Comparison of ENCODE assay signal across 13 mouse cellular contexts in genomic region chr4:47161103-47161755, GRCm38 (mm10). TPM values are rescaled to one million over a fixed set of nuclear protein-coding genes. Genes with fewer than 3 reads are reported as not detected.
DNase-seq lines count a peak whose midpoint lies in the region; ATAC-seq and TF ChIP-seq lines count a peak whose summit lies in the region.
"Had no signal": no experiment of that assay in that cellular context is flagged by ENCODE, and none has a peak within 500 bp of the region (broad histone marks: within the 10 kb centered on the region; RNA-seq: fewer than 3 reads in every experiment).

No protein-coding gene starts in this region.

- H3K4me3 ChIP-seq in midbrain, embryonic 10.5 days = no peak overlapping the region
- H3K4me3 ChIP-seq in midbrain, postnatal 0 days (ENCODE audit: low read depth, low read length) = no peak overlapping the region
- H3K4me3 ChIP-seq in midbrain, embryonic 11.5 days (ENCODE audit: low read depth, low read length) = no peak overlapping the region
- H3K4me3 ChIP-seq: forebrain, embryonic 10.5 days; hindbrain, embryonic 15.5 days had no signal

- no peak overlapping the region for H3K4me2 ChIP-seq in midbrain, postnatal 0 days (ENCODE audit: low read depth, low read length, poor library complexity, severe bottlenecking)
- no peak overlapping the region for H3K4me2 ChIP-seq in midbrain, embryonic 11.5 days
- H3K4me2 ChIP-seq: hindbrain, embryonic 15.5 days had no signal

- H3K27me3 ChIP-seq in midbrain, embryonic 10.5 days (ENCODE audit: low read depth, poor library complexity, severe bottlenecking) = no peaks in the 10 kb centered on the region
- H3K27me3 ChIP-seq in midbrain, postnatal 0 days (ENCODE audit: insufficient read depth, low read length) = no peaks in the 10 kb centered on the region
- H3K27me3 ChIP-seq in midbrain, embryonic 11.5 days (ENCODE audit: control insufficient read depth, insufficient read depth, low read length) = no peaks in the 10 kb centered on the region
- H3K27me3 ChIP-seq: hindbrain, embryonic 15.5 days had no signal

- WGBS in midbrain, embryonic 10.5 days = 15% methylated on average over 4 of the region's 4 CpGs
- WGBS in midbrain, postnatal 0 days = 8% methylated on average over 3 of the region's 4 CpGs
- WGBS in midbrain, embryonic 11.5 days = 13% methylated on average over 3 of the region's 4 CpGs

- intact Hi-C loops in gastrocnemius, postnatal 36 days (cut with DNase I) = no loop called here

- no peaks in the 10 kb centered on the region for H3K36me3 ChIP-seq in midbrain, embryonic 10.5 days
- H3K36me3 ChIP-seq in midbrain, postnatal 0 days (ENCODE audit: insufficient read depth, low read length) = no peaks in the 10 kb centered on the region
- no peaks in the 10 kb centered on the region for H3K36me3 ChIP-seq in midbrain, embryonic 11.5 days (ENCODE audit: control insufficient read depth, insufficient read depth, low read length)
- H3K36me3 ChIP-seq: forebrain, embryonic 10.5 days; G1E; hindbrain, embryonic 15.5 days had no signal

- peak; percentile 55 for DNase-seq in embryo, embryonic 10 days (ENCODE audit: low spot score)
- DNase-seq in embryo, embryonic 9.5 days (ENCODE audit: extremely low spot score) = no peak
- peak; percentile 36 for DNase-seq in midbrain, embryonic 10.5 days (ENCODE audit: low spot score)
- no peak for DNase-seq in midbrain, postnatal 0 days (ENCODE audit: low spot score)
- peak; percentile 89 for DNase-seq in midbrain, embryonic 11.5 days (ENCODE audit: low spot score, missing footprints)
- DNase-seq in cerebellum, adult 18-20 months = no peak
- no peak for DNase-seq in gastrocnemius, postnatal 36 days
- DNase-seq in layer of hippocampus, adult 18-20 months (ENCODE audit: low spot score in 2 of 2) = no peak
- DNase-seq: cerebellum, postnatal 36 days; thymus, postnatal 4 days had no signal

- no peak for TF ChIP-seq CTCF in midbrain, postnatal 0 days (IDR thresholded peaks at IDR 0.05)

- H3K9ac ChIP-seq in midbrain, postnatal 0 days (replicated peaks; ENCODE audit: low read length, poor library complexity, severe bottlenecking) = no peak overlapping the region
- no peak overlapping the region for H3K9ac ChIP-seq in midbrain, embryonic 11.5 days (ENCODE audit: low read length)
- H3K9ac ChIP-seq: hindbrain, embryonic 15.5 days had no signal

- peaks cover 17% of the 10 kb centered on the region for H3K4me1 ChIP-seq in midbrain, embryonic 10.5 days
- H3K4me1 ChIP-seq in midbrain, postnatal 0 days (ENCODE audit: insufficient read depth, low read length) = no peaks in the 10 kb centered on the region
- H3K4me1 ChIP-seq in midbrain, embryonic 11.5 days (ENCODE audit: control insufficient read depth, insufficient read depth, low read length) = peaks cover 9% of the 10 kb centered on the region; the same call in 1 of the 2 replicates
- H3K4me1 ChIP-seq: hindbrain, embryonic 15.5 days had no signal

- H3K27ac ChIP-seq in midbrain, embryonic 10.5 days (replicated peaks) = 0 out of 2 replicates have a peak overlapping the region, but pooled peaks have one; percentile 35
- H3K27ac ChIP-seq in midbrain, postnatal 0 days (ENCODE audit: low read depth, low read length) = no peak overlapping the region
- H3K27ac ChIP-seq in midbrain, embryonic 11.5 days (ENCODE audit: low read depth, low read length) = peak overlapping the region; percentile 30; the same call in 1 of the 2 replicates
- H3K27ac ChIP-seq: forebrain, embryonic 10.5 days; hindbrain, embryonic 15.5 days had no signal

- no peak for ATAC-seq in midbrain, postnatal 0 days (ENCODE audit: low FRiP score)
- ATAC-seq in midbrain, embryonic 11.5 days (ENCODE audit: low FRiP score) = peak; percentile 69

- H3K9me3 ChIP-seq in midbrain, embryonic 10.5 days (replicated peaks) = no peaks in the 10 kb centered on the region; the same call in 1 of the 2 replicates
- no peaks in the 10 kb centered on the region for H3K9me3 ChIP-seq in midbrain, postnatal 0 days (ENCODE audit: low read length)
- no peaks in the 10 kb centered on the region; the same call in 1 of the 2 replicates for H3K9me3 ChIP-seq in midbrain, embryonic 11.5 days (ENCODE audit: control insufficient read depth, low read length)
- H3K9me3 ChIP-seq: forebrain, embryonic 10.5 days had no signal

RNA-seq across cellular contexts. Expression of gene Col15a1, which starts 46.7 kb away (rescaled TPM):
- 2.5 and 2.7 TPM in 2 replicates for polyA plus RNA-seq in midbrain, embryonic 10.5 days (2016; fragmentation: Nextera tagmentation; extraction: Ambion mirVana)
- total RNA-seq in midbrain, postnatal 0 days (2014; rRNA removed) = 8.2 and 20.2 TPM in 2 replicates
- polyA plus RNA-seq in midbrain, postnatal 0 days (2015; fragmentation: Nextera tagmentation; extraction: Ambion mirVana) = 3.8 and 5.3 TPM in 2 replicates
- polyA plus RNA-seq in midbrain, embryonic 11.5 days (2014; fragmentation: Nextera tagmentation; extraction: Ambion mirVana) = 2.9 TPM in 2 replicates
- 10 to 100 TPM; 44.6 to 76.0 TPM for total RNA-seq in gastrocnemius, postnatal 36 days (2021)
- 1 to 10 TPM; 2.4 to 4.6 TPM for total RNA-seq in layer of hippocampus, adult 18-20 months (2021)
- polyA plus RNA-seq: G1E had no signal

Comparison
In these comparisons a context has a peak if more than half of its experiments do, and no peak if none do; other contexts are left out.
1. DNase-seq: peak in embryo, embryonic 10 days (single experiment), midbrain, embryonic 10.5 days (single experiment) and midbrain, embryonic 11.5 days (single experiment); none in embryo, embryonic 9.5 days (single experiment), midbrain, postnatal 0 days (single experiment), cerebellum, adult 18-20 months (0 of 2), gastrocnemius, postnatal 36 days (0 of 2) and layer of hippocampus, adult 18-20 months (0 of 2).